Comparison of ENCODE assay signal across 8 mouse cellular contexts in genomic region chrX:12287656-12288561, GRCm38 (mm10).
A peak's percentile ranks its signal among the peaks of the same experiment; 100 is the strongest.
DNase-seq lines count a peak whose midpoint lies in the region; ATAC-seq and TF ChIP-seq lines count a peak whose summit lies in the region.

No protein-coding gene starts in this region.

- DNase-seq in cerebellum, postnatal 10 days: peak; percentile 63 to 65
- no peak for DNase-seq in cerebellum, adult 11-12 months
- DNase-seq in liver, postnatal 0 days: no peak
- peak; percentile 46 for DNase-seq in midbrain, postnatal 0 days (ENCODE audit: low spot score)
- no peak for DNase-seq in spleen, adult 12 weeks (ENCODE audit: low spot score)
- no peak for DNase-seq in urinary bladder, postnatal 25 days (ENCODE audit: low spot score)

- peak overlapping the region; percentile 74 for H3K27ac ChIP-seq in liver, postnatal 0 days (ENCODE audit: low read depth)
- H3K27ac ChIP-seq in liver, embryonic 12.5 days: no peak overlapping the region
- H3K27ac ChIP-seq in forebrain, embryonic 13.5 days: no peak overlapping the region
- no peak overlapping the region for H3K27ac ChIP-seq in midbrain, postnatal 0 days (ENCODE audit: low read depth, low read length)

- no peaks in the 10 kb centered on the region for H3K4me1 ChIP-seq in liver, postnatal 0 days (ENCODE audit: insufficient read depth)
- H3K4me1 ChIP-seq in liver, embryonic 12.5 days: 0 out of 2 replicates have a peak, but pooled peaks cover 9% of the 10 kb centered on the region
- H3K4me1 ChIP-seq in forebrain, embryonic 13.5 days: 0 out of 2 replicates have a peak, but pooled peaks cover 3% of the 10 kb centered on the region
- no peaks in the 10 kb centered on the region for H3K4me1 ChIP-seq in midbrain, postnatal 0 days (ENCODE audit: insufficient read depth, low read length)

- H3K27me3 ChIP-seq in liver, postnatal 0 days (ENCODE audit: insufficient read depth, low read length): 0 out of 2 replicates have a peak, but pooled peaks cover 3% of the 10 kb centered on the region
- peaks cover 46% of the 10 kb centered on the region for H3K27me3 ChIP-seq in liver, embryonic 12.5 days (replicated peaks)
- peaks cover 7% of the 10 kb centered on the region for H3K27me3 ChIP-seq in forebrain, embryonic 13.5 days
- H3K27me3 ChIP-seq in midbrain, postnatal 0 days (ENCODE audit: insufficient read depth, low read length): no peaks in the 10 kb centered on the region; the same call in 1 of the 2 replicates

- no peak for TF ChIP-seq EP300 in liver, postnatal 0 days (IDR thresholded peaks at IDR 0.05; ENCODE audit: low read depth)

- H3K9ac ChIP-seq in liver, postnatal 0 days (replicated peaks): no peak overlapping the region
- no peak overlapping the region for H3K9ac ChIP-seq in liver, embryonic 12.5 days
- no peak overlapping the region for H3K9ac ChIP-seq in forebrain, embryonic 13.5 days
- no peak overlapping the region for H3K9ac ChIP-seq in midbrain, postnatal 0 days (replicated peaks; ENCODE audit: low read length, poor library complexity, severe bottlenecking)

- H3K36me3 ChIP-seq in liver, postnatal 0 days (replicated peaks; ENCODE audit: insufficient read depth, low read length): no peaks in the 10 kb centered on the region
- H3K36me3 ChIP-seq in liver, embryonic 12.5 days: no peaks in the 10 kb centered on the region
- H3K36me3 ChIP-seq in forebrain, embryonic 13.5 days (ENCODE audit: poor library complexity, severe bottlenecking): no peaks in the 10 kb centered on the region
- H3K36me3 ChIP-seq in midbrain, postnatal 0 days (ENCODE audit: insufficient read depth, low read length): no peaks in the 10 kb centered on the region

- TF ChIP-seq CTCF in liver, postnatal 0 days (IDR thresholded peaks at IDR 0.05; ENCODE audit: low read depth): no peak
- TF ChIP-seq CTCF in midbrain, postnatal 0 days (IDR thresholded peaks at IDR 0.05): no peak

- H3K4me2 ChIP-seq in liver, postnatal 0 days (ENCODE audit: low read depth, low read length): no peak overlapping the region; the same call in 1 of the 2 replicates
- no peak overlapping the region for H3K4me2 ChIP-seq in liver, embryonic 12.5 days
- H3K4me2 ChIP-seq in forebrain, embryonic 13.5 days: peak overlapping the region; percentile 12; the same call in 1 of the 2 replicates
- no peak overlapping the region for H3K4me2 ChIP-seq in midbrain, postnatal 0 days (ENCODE audit: low read depth, low read length, poor library complexity, severe bottlenecking)

- no peak overlapping the region for H3K4me3 ChIP-seq in liver, postnatal 0 days (ENCODE audit: low read depth, low read length)
- no peak overlapping the region for H3K4me3 ChIP-seq in liver, embryonic 12.5 days
- no peak overlapping the region for H3K4me3 ChIP-seq in forebrain, embryonic 13.5 days
- H3K4me3 ChIP-seq in midbrain, postnatal 0 days (ENCODE audit: low read depth, low read length): no peak overlapping the region

- H3K9me3 ChIP-seq in liver, postnatal 0 days (ENCODE audit: low read length): no peaks in the 10 kb centered on the region
- H3K9me3 ChIP-seq in liver, embryonic 12.5 days (replicated peaks): no peaks in the 10 kb centered on the region
- H3K9me3 ChIP-seq in forebrain, embryonic 13.5 days (replicated peaks): no peaks in the 10 kb centered on the region
- no peaks in the 10 kb centered on the region for H3K9me3 ChIP-seq in midbrain, postnatal 0 days (ENCODE audit: low read length)

- WGBS in liver, postnatal 0 days (ENCODE audit: insufficient replicate concordance): 38% methylated on average over 16 of the region's 17 CpGs
- 36% methylated on average over 15 of the region's 17 CpGs for WGBS in liver, embryonic 12.5 days (ENCODE audit: insufficient replicate concordance)
- WGBS in forebrain, embryonic 13.5 days: 12% methylated on average over 17 of the region's 17 CpGs
- 18% methylated on average over 17 of the region's 17 CpGs for WGBS in midbrain, postnatal 0 days

- no peak for ATAC-seq in liver, postnatal 0 days
- ATAC-seq in liver, embryonic 12.5 days: no peak
- ATAC-seq in forebrain, embryonic 13.5 days: no peak
- ATAC-seq in midbrain, postnatal 0 days (ENCODE audit: low FRiP score): no peak

Comparison
In these comparisons a context has a peak if more than half of its experiments do, and no peak if none do; other contexts are left out.
1. DNase-seq: peak in cerebellum, postnatal 10 days (2 of 2) and midbrain, postnatal 0 days (single experiment); none in cerebellum, adult 11-12 months (single experiment), liver, postnatal 0 days (single experiment), spleen, adult 12 weeks (single experiment) and urinary bladder, postnatal 25 days (single experiment).